Mouse (Mus musculus) forebrain, embryonic 12.5 days (tissue): ENCODE measurements at regions not wholly inside any gene's neighbourhood (a gene's known extent, or its start where the extent isn't known, plus 50 kb on each side); places are given as distances from the start of the nearest gene placed in this dataset.
A peak's percentile ranks its signal among the peaks of the same experiment; 100 is the strongest.

Experiments used
- ATAC-seq: fragments of 200-750 bp; cut with Nextera tagmentation; 2 replicates; pipeline ENCODE4 v1.8.0; 2017; ENCODE audit warnings: moderate TSS enrichment; ENCODE audit not compliant: low FRiP score
- H3K27ac ChIP-seq: fragments of 300-500 bp; sonication (generic); 2 replicates; pipeline ENCODE4 v1.5.1; 2016; ENCODE audit warnings: mild to moderate bottlenecking
- H3K27me3 ChIP-seq: fragments of 300-500 bp; sonication (generic); 2 replicates; pipeline ENCODE4 v1.6.1; 2016; ENCODE audit warnings: mild to moderate bottlenecking
- H3K36me3 ChIP-seq: fragments of 300-500 bp; sonication (generic); replicated peaks from 2 replicates; pipeline ENCODE4 v1.6.1; 2016; ENCODE audit warnings: mild to moderate bottlenecking
- H3K4me1 ChIP-seq: fragments of 300-500 bp; sonication (generic); 2 replicates; pipeline ENCODE4 v1.6.1; 2016
- H3K4me2 ChIP-seq: fragments of 300-500 bp; sonication (generic); 2 replicates; pipeline ENCODE4 v1.6.1; 2016; ENCODE audit warnings: mild to moderate bottlenecking, moderate library complexity
- H3K4me3 ChIP-seq: fragments of 300-500 bp; sonication (generic); replicated peaks from 2 replicates; pipeline ENCODE4 v1.5.1; 2016; ENCODE audit warnings: mild to moderate bottlenecking
- H3K9ac ChIP-seq: fragments of 300-500 bp; sonication (generic); 2 replicates; pipeline ENCODE4 v1.6.1; 2016; ENCODE audit warnings: mild to moderate bottlenecking
- H3K9me3 ChIP-seq: fragments of 300-500 bp; sonication (generic); 2 replicates; pipeline ENCODE4 v1.6.1; 2016
- WGBS: fragments of 180-500 bp; shearing (Covaris S2); methylation state at CpG from one replicate; pipeline ENCODE4 v1.1.7; 2016; 5-methylcytosine and 5-hydroxymethylcytosine counted together

GRCm38 (mm10) chr5:69877100-69877499 is 285.0 kb upstream of the Gnpda2 start:
- Histone ChIP-seq H3K4me1 (no peaks in the 10 kb centered on the region), H3K9me3 (no peaks in the 10 kb centered on the region), H3K4me3 (no peak overlapping the region), H3K4me2 (no peak overlapping the region), H3K36me3 (no peaks in the 10 kb centered on the region), H3K9ac (no peak overlapping the region), H3K27ac (no peak overlapping the region), H3K27me3 (no peaks in the 10 kb centered on the region)
- 67% methylated on average over 4 of the region's 4 CpGs for WGBS
- ATAC-seq, result no peak; the same call in 1 of the 2 replicates

DNA sequence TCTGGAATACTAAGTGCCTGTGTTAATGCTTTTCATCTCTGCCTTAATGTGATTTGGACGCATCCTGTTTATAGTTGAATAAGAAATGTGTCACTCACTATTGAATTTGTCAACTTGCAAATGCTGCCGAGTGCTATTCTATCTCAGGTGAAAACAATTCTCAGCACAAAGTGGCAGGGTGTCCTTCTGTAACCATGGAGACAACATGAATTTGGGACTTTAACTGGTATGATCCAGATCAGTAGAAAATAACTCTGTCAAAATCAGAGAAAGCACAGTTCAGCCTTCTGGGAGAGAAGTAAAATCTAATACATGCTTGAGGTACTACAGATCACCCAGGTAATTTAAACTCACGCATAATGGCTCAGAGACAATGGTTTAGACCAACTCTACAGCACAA is 270.9 kb upstream of the Gnpda2 start:
- H3K4me3 ChIP-seq, result no peak overlapping the region
- no peaks in the 10 kb centered on the region for H3K9me3 ChIP-seq
- no peak overlapping the region for H3K27ac ChIP-seq
- 78% methylated on average over 3 of the region's 3 CpGs for WGBS
- no peaks in the 10 kb centered on the region for H3K36me3 ChIP-seq
- no peaks in the 10 kb centered on the region for H3K4me1 ChIP-seq
- ATAC-seq, result peak; percentile 20; the same call in 1 of the 2 replicates
- H3K4me2 ChIP-seq, result no peak overlapping the region
- H3K9ac ChIP-seq, result no peak overlapping the region
- H3K27me3 ChIP-seq, result no peaks in the 10 kb centered on the region

GRCm38 (mm10) chr5:69844809-69845208 is 252.7 kb upstream of the Gnpda2 start:
- WGBS, result 79% methylated on average over 1 of the region's 1 CpGs

GRCm38 (mm10) chr5:69837947-69838710 is 246.0 kb upstream of the Gnpda2 start:
- Histone ChIP-seq H3K27me3 (no peaks in the 10 kb centered on the region), H3K9ac (no peak overlapping the region), H3K4me3 (no peak overlapping the region), H3K9me3 (no peaks in the 10 kb centered on the region), H3K4me2 (no peak overlapping the region), H3K4me1 (peaks cover 3% of the 10 kb centered on the region; the same call in 1 of the 2 replicates), H3K36me3 (no peaks in the 10 kb centered on the region), H3K27ac (no peak overlapping the region)
- 81% methylated on average over 7 of the region's 7 CpGs for WGBS
- ATAC-seq, result no peak

More at GRCm38 (mm10) chr5:69844809-69845208, 252.7 kb upstream of the Gnpda2 start:
- Histone ChIP-seq H3K4me1 (no peaks in the 10 kb centered on the region), H3K4me2 (no peak overlapping the region), H3K36me3 (no peaks in the 10 kb centered on the region), H3K27ac (no peak overlapping the region), H3K4me3 (no peak overlapping the region), H3K9me3 (no peaks in the 10 kb centered on the region), H3K27me3 (no peaks in the 10 kb centered on the region), H3K9ac (no peak overlapping the region)
- no peak for ATAC-seq

GRCm38 (mm10) chr5:69836356-69836755 is 244.2 kb upstream of the Gnpda2 start:
- Histone ChIP-seq H3K27me3 (no peaks in the 10 kb centered on the region), H3K4me3 (no peak overlapping the region), H3K9ac (no peak overlapping the region), H3K36me3 (no peaks in the 10 kb centered on the region), H3K4me2 (no peak overlapping the region), H3K9me3 (no peaks in the 10 kb centered on the region), H3K4me1 (peaks cover 3% of the 10 kb centered on the region; the same call in 1 of the 2 replicates), H3K27ac (no peak overlapping the region)
- 96% methylated on average over 8 of the region's 8 CpGs for WGBS
- ATAC-seq, result no peak

DNA sequence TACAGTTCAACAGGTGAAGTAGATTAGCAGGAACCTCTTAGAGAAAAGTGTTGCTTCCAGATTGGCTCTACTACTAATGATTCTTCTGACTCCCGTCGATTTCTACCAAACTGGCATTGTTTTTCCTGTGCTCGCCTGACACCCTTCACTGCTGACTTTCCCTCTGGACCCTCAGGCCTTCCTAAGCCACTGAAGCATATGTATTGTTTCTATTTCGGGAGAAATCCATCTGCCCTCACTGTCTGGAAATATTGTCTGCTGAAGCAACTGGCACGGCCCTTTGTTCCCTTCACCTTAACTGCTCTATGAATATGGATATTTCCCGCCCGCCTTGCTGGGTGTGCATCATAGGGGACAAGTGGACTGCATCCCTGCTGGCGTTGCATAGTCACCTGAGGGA is 243.0 kb upstream of the Gnpda2 start:
- no peak overlapping the region for H3K4me2 ChIP-seq
- H3K27me3 ChIP-seq, result no peaks in the 10 kb centered on the region
- H3K4me1 ChIP-seq, result peaks cover 3% of the 10 kb centered on the region; the same call in 1 of the 2 replicates
- no peak overlapping the region for H3K27ac ChIP-seq
- no peaks in the 10 kb centered on the region for H3K9me3 ChIP-seq
- no peak for ATAC-seq
- no peak overlapping the region for H3K4me3 ChIP-seq
- no peaks in the 10 kb centered on the region for H3K36me3 ChIP-seq
- no peak overlapping the region for H3K9ac ChIP-seq
- WGBS, result 84% methylated on average over 8 of the region's 8 CpGs

DNA sequence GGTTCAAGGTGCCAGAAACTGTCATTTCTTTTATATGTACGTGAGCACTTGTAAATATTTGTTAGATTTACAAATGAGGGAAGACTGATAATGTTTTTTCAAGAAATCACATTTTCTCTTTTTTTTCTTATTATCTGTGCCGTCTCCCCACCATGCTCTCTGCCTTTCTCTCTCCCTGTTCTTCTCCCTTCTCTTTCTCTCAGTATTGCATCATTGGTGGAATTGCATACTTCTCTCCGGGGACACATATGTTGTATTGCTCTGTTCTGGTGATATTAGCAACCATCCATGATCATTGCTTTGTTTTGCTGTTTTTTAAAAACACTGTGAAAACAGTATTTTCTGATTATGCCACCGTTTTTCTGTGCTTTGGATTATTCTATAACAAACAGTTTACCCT is 225.6 kb upstream of the Gnpda2 start:
- Histone ChIP-seq H3K4me3 (no peak overlapping the region), H3K4me1 (peaks cover 6% of the 10 kb centered on the region; the same call in 1 of the 2 replicates), H3K9me3 (no peaks in the 10 kb centered on the region), H3K27me3 (no peaks in the 10 kb centered on the region), H3K9ac (no peak overlapping the region), H3K27ac (no peak overlapping the region), H3K4me2 (no peak overlapping the region), H3K36me3 (no peaks in the 10 kb centered on the region)
- 77% methylated on average over 4 of the region's 4 CpGs for WGBS
- no peak for ATAC-seq

- WGBS, result 73% methylated on average over 5 of the region's 5 CpGs
- Histone ChIP-seq H3K9ac (no peak overlapping the region), H3K36me3 (no peaks in the 10 kb centered on the region), H3K4me1 (peaks cover 6% of the 10 kb centered on the region; the same call in 1 of the 2 replicates), H3K4me2 (no peak overlapping the region), H3K9me3 (no peaks in the 10 kb centered on the region), H3K4me3 (no peak overlapping the region), H3K27me3 (no peaks in the 10 kb centered on the region), H3K27ac (no peak overlapping the region)
- ATAC-seq, result peak; percentile 55
Observed at GRCm38 (mm10) chr5:69817035-69817434, 224.9 kb upstream of the Gnpda2 start.

- Histone ChIP-seq H3K27me3 (no peaks in the 10 kb centered on the region), H3K9me3 (no peaks in the 10 kb centered on the region), H3K4me1 (peaks cover 6% of the 10 kb centered on the region; the same call in 1 of the 2 replicates), H3K36me3 (no peaks in the 10 kb centered on the region), H3K4me2 (no peak overlapping the region), H3K27ac (no peak overlapping the region), H3K9ac (no peak overlapping the region), H3K4me3 (no peak overlapping the region)
- ATAC-seq, result 0 out of 2 replicates have a peak, but pooled peaks have one; percentile 20
- WGBS, result 9% methylated on average over 1 of the region's 1 CpGs
Observed at GRCm38 (mm10) chr5:69815356-69815755, 223.2 kb upstream of the Gnpda2 start.

GRCm38 (mm10) chr5:69802612-69803011 is 210.5 kb upstream of the Gnpda2 start:
- 60% methylated on average over 4 of the region's 4 CpGs for WGBS

DNA sequence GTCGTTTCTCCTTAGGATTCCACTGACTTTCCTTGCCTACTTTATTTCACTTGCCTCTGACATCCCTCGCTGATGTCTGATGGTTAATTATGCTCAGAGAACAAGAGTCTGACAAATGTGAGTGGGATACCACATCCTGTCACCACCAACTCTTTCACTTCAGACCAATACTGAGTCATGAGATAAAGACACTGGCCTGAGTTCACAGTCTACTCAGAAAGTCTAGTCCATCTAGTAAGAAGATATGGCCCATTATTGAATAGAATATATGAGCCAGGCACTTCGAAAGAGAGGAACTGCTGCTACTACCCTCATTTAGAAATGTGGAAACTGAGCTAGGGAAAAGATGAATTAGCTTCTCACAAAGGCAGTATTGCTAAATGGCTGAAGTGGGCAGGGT is 210.0 kb upstream of the Gnpda2 start:
- H3K9ac ChIP-seq, result no peak overlapping the region
- no peaks in the 10 kb centered on the region for H3K27me3 ChIP-seq
- no peak overlapping the region for H3K27ac ChIP-seq
- 85% methylated on average over 3 of the region's 3 CpGs for WGBS
- H3K4me2 ChIP-seq, result no peak overlapping the region
- peaks cover 2% of the 10 kb centered on the region; the same call in 1 of the 2 replicates for H3K4me1 ChIP-seq
- no peak for ATAC-seq
- H3K36me3 ChIP-seq, result no peaks in the 10 kb centered on the region
- no peaks in the 10 kb centered on the region for H3K9me3 ChIP-seq
- H3K4me3 ChIP-seq, result no peak overlapping the region

More at GRCm38 (mm10) chr5:69802612-69803011, 210.5 kb upstream of the Gnpda2 start:
- Histone ChIP-seq H3K4me3 (no peak overlapping the region), H3K36me3 (no peaks in the 10 kb centered on the region), H3K27ac (no peak overlapping the region), H3K4me2 (no peak overlapping the region), H3K9ac (no peak overlapping the region), H3K4me1 (peaks cover 2% of the 10 kb centered on the region; the same call in 1 of the 2 replicates), H3K27me3 (no peaks in the 10 kb centered on the region), H3K9me3 (no peaks in the 10 kb centered on the region)
- no peak for ATAC-seq

DNA sequence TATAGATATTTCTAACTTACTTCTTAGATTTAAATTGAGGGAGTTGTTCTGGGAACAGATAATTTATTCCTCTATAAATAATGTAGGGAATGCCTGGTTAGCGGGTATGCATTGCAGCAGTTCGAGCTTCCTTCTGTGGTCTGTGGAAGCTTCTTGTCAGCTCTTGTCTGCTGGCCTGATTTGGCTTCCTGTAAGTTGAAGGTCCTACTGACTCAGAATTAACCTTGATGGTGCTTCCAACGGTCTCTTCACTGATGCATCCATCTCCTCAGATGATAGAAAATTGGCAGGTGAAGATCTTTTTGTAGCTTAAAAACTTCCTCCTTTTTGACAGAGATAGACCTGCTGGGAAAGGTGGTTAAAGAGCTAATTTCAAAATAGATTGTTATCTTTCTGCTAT is 203.2 kb upstream of the Gnpda2 start:
- Histone ChIP-seq H3K9me3 (no peaks in the 10 kb centered on the region), H3K27me3 (no peaks in the 10 kb centered on the region), H3K4me2 (no peak overlapping the region), H3K4me1 (no peaks in the 10 kb centered on the region), H3K36me3 (no peaks in the 10 kb centered on the region), H3K4me3 (no peak overlapping the region), H3K9ac (no peak overlapping the region), H3K27ac (no peak overlapping the region)
- no peak for ATAC-seq
- 83% methylated on average over 3 of the region's 3 CpGs for WGBS

DNA sequence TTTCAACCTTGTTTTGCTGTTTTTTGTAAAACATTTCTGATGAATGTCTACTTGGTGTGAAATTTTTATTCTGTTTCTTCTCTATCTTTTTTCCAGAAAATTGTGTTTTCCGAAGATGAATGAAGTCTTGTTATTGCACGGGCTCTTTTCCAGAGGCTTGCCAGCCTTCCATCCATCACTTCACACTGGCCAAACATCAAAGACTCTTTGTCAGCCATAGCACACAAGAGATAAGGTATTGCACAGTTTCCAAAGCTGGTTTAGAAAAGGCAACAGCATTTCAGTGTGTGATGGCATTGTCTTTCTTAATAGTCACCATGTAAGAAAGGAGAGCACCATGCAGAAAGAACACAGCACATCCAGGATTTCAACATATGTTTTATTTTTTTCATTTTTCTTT is 202.5 kb upstream of the Gnpda2 start:
- ATAC-seq, result no peak
- Histone ChIP-seq H3K4me1 (no peaks in the 10 kb centered on the region), H3K9me3 (no peaks in the 10 kb centered on the region), H3K4me3 (no peak overlapping the region), H3K4me2 (no peak overlapping the region), H3K27ac (no peak overlapping the region), H3K9ac (no peak overlapping the region), H3K36me3 (no peaks in the 10 kb centered on the region), H3K27me3 (no peaks in the 10 kb centered on the region)
- 85% methylated on average over 2 of the region's 2 CpGs for WGBS
